Mouse (Mus musculus): Measurements from ENCODE around the gene Tuba3a. TPM values are rescaled to one million over a fixed set of nuclear protein-coding genes. Genes with fewer than 3 reads are reported as not detected.

Gene Tuba3a
- total RNA-seq (2022): under 1 TPM in 2 of 4 experiments, not detected in 2; 0.20 to 0.31 TPM

DNA sequence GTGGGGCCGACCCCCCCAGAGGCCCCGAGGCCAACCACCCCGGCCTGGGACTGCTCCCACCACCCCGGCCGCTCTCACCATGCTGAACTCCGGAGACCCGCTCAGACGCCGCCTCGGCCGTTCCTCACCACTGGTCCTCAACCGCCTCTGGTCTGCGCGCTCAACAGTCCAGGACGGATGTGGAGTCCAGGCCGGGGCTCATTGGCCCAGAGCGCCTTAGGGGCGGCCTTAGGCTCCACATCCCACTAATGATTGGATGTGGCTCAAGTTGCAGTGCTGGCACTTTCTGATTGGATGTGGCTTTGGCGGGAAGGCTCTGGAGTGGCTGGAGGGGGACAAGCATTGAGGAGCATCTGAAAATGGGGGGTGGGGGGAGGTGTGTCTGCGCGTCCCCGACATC is at the start of gene Tuba3a:
Tuba3a (minus strand) TSS at position 153 of the 400 bp plus-strand sequence.
- no peak for DNase-seq (ENCODE audit: low spot score in 2 of 2)

DNA sequence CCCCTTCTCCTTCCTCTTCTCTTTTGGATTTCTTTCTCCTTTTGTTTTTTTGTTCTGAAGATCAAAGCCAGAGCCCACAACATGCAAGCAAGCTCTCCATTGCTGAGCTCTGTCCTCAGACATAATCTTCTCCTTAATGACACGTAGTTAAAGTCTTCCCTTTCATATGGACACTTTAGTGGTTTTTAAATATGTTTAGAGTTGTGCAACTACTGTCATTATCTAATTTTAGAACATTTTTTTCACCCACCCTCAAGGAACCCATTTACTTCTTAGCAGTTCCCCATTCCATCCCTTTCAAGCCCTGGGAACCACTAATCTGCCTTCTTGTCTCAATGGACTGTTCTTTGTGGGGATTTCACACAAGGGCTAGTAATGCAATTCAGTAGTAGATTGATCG is 48.5 kb upstream of the Tuba3a start:
- DNase-seq (ENCODE audit: low spot score in 2 of 2): no peak

DNA sequence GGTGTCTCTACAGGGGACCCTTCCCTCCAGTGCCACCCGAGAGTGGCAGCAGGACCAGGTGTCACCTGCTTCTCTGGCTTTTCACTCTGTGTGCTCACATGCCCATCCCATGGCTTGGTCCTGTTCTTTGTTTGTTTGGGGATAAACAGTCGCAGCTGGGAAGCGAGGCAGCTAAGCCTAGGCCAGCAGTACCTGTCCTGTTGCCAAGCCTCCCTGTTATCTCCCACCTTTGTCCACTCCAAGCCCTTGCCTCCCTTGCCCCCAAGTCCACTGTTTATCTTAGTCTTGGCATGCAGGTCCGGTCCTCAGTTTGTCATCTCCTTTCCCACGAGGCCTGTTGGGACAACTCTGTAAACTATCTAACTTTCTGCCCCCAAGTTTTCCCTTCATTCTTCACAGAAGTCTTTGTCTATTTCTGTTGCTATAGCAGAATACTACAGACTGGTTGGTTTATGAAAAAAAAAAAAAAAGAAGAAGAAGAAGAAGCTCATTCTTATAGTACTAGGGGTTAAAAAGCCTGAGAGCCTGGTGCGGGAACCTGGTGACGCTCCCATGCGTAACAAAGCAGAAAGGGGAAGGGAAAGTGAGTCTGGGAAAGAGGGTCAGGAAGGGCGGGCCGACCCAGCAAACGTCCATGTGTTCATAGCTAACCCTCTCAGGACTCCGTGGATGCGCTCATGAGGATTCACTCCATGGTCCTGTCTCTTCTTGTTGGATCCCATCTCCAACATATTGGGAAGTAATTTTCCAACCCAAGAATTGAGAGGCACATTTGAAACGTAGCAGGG is 47.5 kb upstream of the Tuba3a start:
- no peak for DNase-seq (ENCODE audit: low spot score in 2 of 2)

DNA sequence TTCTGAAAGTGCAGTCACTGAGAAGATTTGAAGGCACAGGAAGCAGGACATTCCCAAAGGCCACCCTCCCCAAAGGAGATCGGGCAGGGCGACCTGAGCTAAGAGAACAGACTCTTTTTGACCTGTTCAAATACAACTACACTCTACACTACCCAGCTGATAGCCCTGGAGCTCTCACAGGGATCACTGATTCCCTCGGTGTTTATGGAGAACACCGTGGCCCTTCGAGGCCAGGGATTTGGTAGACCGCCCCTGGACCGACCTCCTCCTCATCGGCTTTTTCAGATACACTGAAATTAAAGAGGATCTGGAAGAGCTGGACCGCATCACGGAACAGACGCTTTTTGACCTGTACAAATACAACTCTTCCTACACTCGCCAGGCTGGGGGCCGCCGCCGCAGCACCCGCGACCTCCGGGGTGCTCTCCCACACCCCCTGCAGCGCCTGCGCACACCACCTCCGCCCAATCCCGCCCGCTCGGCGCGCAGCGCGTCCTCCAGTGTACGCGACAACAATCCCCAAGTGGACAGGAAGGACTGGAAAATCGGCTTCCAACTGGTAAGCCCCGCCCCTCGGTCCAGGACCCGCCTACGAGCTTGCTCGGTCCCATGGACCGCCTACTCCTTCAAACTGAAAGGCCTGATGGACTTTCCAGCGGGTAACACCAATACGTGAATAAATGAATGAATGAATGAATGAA is 44.9 kb upstream of the Tuba3a start:
- peak; percentile 53 to 60 for DNase-seq (ENCODE audit: low spot score in 2 of 2)

DNA sequence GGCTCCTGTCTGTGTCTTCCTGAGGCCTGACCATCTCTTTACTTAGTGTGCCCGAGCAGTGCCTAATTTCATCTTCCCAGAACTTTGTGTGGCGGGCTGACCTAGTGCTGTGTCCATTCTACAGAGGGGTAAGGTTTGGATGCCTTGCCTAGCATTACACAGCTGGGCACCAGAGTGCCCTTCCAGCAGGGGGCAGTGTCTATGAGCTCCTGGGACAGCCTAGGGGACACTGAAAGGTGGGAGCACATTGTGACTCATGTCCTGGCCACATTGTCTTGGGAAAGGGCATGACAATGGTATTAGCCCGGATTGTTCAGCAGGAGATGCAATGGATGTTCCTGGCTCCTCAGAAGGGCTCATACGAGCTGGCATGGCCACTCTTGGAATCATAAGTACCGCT is 42.4 kb upstream of the Tuba3a start:
- no peak for DNase-seq (ENCODE audit: low spot score in 2 of 2)

DNA sequence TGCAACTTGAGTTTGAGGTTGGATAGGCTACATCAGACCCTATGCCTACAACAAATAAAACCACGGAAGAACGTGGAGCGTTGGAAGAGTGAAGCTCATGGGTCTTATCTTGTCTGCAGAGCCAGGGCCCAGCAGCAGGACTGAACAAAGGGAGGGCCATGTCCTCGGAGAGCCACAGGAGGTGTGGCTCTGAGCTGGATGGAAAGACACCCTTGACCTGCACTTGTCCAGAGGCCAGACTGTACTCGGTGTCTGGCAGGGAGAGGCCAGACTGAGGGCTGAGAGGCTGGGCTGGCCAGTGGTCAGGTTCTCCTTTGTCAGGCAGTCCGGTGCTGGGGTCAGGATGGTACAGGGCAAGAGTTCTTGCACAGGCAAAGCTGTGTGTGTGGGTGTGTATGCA is 39.5 kb upstream of the Tuba3a start:
- no peak for DNase-seq (ENCODE audit: low spot score in 2 of 2)

DNA sequence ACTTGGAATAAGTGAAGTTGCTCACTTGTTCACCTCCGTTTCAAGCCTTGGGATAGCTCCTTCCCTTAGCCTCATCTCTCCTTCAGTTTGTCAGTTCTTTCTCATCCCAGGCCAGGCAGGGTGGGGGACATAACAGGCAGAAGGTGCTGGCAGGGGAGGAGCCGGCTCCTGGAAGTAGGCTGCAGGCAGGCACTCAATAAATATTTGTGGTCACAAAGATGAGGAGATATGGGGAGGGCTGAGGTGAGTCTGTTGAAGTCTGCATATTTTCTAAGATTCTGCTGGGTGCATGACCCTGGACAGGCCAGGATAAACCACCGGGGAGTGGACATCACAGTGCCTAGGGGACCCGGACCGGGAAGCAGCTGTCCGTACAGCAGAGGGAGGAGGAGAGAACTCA is 37.7 kb upstream of the Tuba3a start:
- DNase-seq (ENCODE audit: low spot score in 2 of 2): no peak

DNA sequence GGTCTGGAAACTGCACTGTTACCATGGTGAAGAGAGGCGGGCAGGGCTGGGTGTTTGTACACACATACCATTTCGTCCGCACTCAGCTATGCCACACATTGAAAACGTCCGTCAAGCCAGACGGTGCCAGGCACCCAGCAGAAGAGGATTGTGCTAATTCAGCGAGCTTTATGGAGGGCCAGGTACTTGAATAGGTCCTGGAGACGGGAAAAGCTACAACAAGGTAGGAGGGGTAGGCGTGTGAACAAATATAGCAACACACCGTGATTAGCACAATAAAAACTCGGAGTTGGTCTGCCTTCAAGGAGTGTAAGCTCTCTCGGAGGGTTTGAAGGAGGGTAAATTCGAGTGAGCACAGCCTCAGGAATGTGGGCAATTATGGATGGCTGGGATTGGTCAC is 37.0 kb upstream of the Tuba3a start:
- DNase-seq (ENCODE audit: low spot score in 2 of 2): no peak

DNA sequence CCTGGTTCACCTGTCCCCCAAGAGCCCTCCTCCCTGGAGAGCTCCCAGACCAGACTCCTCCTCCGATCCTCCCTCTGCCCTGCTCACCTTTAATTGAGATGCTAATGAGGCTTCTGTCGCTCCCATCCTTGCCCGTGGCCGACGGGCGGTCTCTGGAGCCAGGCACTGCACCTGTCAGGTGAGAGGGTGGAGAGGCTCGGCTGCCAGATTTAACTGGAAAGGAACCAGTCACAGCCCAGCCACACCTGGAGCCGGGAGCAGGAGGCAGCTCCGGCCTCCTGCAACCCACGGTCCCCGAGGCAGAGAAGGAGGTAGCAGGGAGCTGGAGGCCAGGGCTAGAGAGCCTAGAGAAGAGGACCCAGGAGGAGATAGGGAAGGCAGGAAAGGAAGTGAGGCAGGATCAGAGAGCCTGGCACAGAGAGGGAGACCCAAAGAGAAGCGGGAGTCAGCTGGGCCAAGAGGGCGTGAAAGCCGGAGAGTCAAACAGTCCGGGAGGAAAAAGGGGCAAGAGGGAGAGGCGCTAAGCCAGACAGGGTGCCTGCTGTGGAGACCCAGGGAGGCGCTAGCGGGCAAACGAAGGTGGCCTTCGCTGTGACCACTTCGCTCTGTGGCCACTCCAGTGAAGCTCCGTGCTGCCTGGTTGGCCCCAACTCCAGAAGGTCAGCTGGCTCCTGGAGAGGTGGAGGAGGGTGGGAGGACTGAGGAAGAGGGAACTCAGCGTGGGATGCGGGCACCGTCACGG is 35.4 kb upstream of the Tuba3a start:
- DNase-seq (ENCODE audit: low spot score in 2 of 2): no peak

DNA sequence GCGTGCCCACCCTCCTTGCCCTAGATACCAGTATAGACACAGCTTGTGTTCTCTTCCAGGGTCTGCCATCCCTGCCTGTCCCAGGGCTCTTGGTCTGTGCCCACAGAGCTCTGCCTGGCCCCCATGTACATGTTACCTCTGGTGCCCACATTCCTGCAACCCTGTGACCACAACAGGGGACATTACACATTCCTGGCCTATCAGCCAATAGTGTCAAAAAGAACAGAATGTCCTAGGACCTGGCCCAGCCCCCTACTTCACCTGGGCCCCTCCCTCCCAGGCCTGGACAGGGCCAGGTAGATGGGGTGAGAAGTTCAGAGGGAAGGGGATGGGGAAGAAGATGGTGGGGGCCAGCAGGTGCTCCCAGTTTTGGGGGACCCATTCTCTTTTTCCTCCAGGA is 34.5 kb upstream of the Tuba3a start, which contains the start of gene Scnn1a:
Scnn1a (plus strand) TSS at position 337 of the 400 bp plus-strand sequence.
- DNase-seq (ENCODE audit: low spot score in 2 of 2): no peak

DNA sequence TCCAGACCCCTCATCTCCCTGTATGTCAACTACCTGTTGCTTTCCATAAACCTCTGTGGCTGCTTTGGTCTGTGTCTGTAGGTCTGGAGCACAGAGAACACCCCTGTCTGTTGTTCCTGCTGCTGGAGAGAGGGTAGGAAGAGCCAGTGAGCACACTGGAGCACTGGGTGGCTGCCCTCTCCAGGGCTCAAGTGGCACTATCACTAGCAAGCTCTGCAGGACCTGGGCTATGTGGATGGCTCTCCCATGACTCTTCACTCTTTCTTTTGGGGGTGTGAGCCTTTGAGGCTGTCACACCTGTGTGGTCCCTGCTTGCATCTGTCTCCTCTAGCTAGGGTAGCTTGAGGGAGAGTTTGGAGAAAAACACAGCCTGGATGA is 34.1 kb upstream of the Tuba3a start:
- no peak for DNase-seq (ENCODE audit: low spot score in 2 of 2)

DNA sequence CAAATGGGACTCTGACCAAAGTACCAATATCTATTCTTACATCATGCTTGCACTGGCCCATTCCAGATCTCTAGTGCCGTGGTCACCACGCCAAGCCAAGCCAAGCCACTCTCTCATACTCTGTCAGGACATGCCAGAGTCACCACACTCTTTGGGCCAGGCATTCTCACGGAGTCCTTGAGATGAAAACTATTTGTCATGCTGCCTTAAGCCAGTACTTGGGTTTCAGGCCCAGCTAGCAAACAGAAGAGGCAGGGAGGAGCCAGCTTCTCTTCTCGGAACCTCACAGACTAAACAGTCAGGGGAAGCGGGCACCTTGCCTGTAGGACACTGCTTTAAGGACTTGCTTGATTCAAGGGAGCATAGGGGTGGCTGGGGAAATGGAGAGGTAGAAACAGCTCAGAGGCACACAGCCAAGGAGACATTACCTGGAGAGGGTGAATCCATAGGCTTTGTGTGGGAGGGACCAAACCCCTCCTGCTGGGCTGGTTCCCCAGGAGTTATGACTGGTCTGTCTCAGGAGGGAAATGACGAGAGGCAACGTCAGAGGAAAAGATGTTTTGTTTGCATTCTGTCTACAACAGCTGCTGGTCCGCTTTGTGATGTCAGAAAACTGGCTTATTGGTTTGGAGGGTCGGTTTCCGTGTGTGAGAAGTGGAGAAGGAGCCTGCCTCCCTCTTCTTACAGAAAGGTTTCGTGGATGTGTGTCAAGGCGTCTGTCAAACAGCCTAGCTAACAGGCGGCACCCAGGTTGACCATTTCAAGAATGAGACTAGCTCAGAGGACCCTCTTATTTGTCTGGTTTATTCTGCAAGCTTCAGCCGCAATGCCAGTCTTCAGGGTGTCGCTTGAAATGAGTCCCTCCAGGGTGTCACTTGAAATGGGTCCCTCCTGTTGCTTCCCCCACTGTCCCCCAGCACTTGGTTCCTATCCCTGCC is 33.4 kb upstream of the Tuba3a start:
- DNase-seq (ENCODE audit: low spot score in 2 of 2): no peak

DNA sequence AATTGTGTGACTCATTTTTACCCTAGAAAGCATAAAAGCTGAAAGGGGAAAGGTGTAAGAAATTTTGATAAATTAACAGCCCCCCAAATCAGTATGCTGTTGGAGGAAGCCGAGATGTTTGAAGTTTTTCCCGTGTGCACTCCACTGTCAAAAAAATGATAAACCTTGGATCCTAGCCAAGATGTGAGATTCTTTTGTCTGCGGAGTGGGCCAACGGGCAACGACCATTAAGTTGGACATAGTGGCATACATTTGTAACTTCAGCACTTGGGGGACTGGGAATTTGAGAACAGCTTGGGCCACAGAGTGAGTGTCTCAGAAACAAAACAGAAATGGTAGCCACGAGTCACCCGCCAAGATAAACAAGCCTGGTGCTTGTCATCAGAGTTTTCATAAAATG is 31.2 kb upstream of the Tuba3a start:
- DNase-seq (ENCODE audit: low spot score in 2 of 2): no peak

DNA sequence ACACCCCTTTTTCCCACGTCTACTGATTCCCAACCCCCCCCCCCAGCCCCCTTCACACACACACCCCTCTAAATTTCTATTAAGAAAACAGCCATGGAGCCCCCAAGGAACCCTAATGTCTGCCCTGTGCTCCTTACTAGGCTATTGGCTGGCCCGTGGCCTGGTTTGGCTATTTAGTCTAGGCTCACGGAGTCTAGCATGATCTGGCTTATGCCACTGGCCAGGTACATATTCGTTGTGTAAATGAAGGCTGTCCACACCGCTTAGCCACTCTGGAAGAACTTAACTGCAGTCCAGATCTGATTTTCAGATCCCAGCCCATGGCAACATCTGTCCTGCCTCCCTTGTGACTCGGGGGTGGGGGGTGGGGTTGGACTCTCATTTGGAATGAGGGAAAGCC is 28.9 kb upstream of the Tuba3a start:
- DNase-seq (ENCODE audit: low spot score in 2 of 2): no peak

DNA sequence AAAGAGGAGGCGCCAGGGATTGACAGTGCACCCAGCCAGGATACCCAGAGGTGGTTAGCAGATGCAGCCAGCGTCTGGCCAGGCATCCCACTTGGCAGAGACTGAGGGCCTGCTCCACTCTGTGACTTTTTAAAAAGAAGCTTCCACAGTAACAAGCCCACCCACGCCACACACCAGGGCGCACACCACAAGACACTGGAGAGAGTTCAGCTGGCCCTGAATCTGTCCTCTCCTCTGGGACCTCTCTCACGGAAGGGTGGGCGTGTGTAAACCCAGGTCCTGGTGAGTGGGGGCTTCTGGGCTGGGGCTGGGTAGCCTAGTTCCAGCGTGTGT is 28.4 kb upstream of the Tuba3a start:
- DNase-seq (ENCODE audit: low spot score in 2 of 2): no peak

DNA sequence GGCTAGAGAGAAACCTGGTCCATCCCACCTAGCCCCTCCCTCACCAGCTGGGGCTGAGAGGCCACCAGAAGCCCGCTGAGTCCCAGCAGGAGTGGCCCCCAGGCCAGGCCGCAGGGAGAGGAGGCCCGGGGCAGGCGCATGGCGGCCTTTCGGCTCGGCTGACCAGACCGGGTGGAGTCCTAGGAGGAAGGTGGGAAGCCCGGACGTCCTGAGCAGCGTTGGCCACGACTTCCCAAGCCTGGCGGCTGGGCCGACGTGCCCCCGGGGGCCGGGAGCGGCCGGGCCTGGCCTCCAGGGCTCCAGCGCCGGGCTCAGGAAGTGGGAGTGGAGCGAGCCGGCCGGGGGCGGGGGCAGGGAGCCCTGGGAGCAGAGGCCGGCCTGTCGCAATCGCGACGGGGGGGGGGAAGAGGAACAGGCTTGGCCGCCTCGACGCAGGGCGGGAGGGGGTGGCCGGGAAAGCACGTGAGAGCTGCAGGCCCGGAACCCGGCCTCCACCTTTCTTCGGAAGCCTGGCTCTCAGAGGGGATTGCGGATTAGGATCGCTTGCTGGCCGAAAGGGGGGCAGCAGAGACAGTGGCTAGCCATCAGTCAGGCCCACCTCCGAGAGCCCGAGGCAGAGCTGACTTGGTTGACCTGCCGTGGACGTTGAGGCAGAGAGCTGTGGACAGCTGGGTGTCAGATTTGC is 27.8 kb upstream of the Tuba3a start, which contains the start of gene Ltbr:
Ltbr (minus strand) TSS at position 340 of the 685 bp plus-strand sequence.
- no peak for DNase-seq (ENCODE audit: low spot score in 2 of 2)

DNA sequence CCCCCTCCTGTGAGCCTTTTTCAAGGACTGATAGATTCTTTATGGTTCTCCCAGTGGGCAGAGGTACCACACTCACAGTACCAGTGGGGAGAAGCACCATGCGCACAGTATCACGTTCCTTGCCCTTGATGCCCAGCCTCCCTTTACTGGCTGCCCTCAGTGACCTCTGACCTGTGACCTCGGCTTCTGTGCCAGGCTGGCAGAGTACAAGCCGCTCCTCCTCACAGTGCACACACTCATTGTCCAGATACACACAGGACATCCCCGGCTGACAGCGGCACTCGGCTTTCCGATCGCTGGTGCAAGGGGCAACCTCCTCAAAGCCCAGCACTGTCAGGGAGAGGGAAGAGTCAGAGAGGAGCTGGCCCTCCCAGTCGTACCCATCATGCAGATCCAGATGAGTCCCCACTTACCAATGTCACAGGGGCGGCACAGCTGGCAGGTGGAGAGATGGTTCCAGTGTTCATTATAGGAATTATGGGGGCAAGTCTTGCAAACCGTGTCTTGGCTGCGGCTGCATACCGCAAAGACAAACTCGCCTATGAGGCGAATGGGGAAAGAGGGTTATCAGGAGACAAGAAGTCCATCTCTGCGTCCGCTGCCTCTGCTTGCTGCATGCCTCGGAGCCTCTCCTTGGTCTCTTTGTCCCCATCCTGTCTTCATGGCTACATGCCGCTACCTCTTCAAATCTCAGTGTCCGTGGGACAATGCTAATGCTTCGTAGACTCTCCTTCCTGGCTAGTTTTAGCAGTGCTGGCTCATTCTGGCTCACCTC is 26.9 kb upstream of the Tuba3a start:
- DNase-seq (ENCODE audit: low spot score in 2 of 2): no peak

DNA sequence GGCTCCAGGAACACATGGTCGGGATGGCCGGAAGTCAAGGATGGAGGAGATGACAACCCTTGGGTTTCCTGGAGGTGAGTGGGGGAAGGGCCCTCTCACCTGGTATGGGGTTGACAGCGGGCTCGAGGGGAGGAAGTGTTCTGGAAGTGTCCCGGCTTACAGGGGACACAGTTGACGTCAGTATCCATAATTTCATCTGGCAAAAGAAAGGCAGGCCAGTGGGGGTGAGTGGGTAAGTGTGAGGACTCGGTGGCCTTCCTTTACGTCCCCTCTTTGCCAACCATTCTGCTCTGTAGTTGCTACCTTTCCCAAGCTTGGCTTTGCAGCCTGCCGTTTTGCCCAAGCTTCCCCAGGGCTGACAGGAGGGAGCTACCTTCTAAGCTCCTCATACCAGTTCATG is 26.3 kb upstream of the Tuba3a start:
- no peak for DNase-seq (ENCODE audit: low spot score in 2 of 2)

DNA sequence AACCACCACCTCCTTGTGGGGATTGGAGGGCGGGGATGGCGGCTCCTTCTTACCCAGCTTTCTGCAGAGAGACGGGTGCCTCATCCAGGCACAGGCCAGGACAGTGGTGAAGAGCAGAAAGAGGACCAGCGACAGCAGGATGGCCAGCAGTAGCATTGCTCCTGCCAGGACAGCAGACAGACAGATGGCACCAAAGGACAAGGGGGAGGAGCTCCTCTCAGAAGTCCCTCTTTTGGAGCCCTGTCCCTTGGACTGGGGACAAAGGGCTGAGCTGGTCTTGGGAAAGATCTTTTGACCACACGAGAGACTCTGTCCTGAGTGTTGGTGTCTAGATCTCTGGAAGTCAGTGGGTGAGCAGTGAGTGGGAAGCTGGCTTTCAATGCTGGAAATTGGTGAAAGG is 23.6 kb upstream of the Tuba3a start:
- DNase-seq (ENCODE audit: low spot score in 2 of 2): no peak

DNA sequence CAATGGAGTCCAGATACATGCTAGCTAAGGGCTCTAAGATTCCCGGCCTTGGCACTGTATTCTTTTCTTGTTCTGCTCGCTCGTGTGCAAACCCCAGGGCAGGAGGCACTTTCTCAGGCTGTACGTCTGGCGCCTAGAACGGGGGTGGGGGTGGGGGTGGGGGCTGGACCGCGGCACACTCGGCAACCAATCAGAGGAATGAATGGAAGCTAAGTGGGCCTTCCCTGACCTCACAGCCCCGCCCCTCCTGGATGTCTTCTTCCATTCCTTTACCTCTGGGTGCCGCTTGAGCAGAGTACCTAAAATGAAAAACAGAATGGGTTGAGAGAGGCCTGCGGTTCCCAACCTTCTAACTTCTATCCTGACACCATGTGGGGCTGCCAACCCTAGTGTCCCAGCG is 23.1 kb upstream of the Tuba3a start:
- no peak for DNase-seq (ENCODE audit: low spot score in 2 of 2)

Measured in layer of hippocampus, adult 8-10 months (tissue).